Mouse (Mus musculus): Measurements from ENCODE around the gene Cacna2d2. TPM values are rescaled to one million over a fixed set of nuclear protein-coding genes. Genes with fewer than 3 reads are reported as not detected.

Cacna2d2 gene
- polyA plus RNA-seq (2016; fragmentation: Nextera tagmentation; extraction: Ambion mirVana), result 0.87 and 2.9 TPM in 2 replicates

GRCm38 (mm10) chr9:107399491-107399971 lies at the start of gene Cacna2d2:
Cacna2d2 (plus strand) TSS chr9:107399612.
- under 1% methylated on average over 54 of the region's 54 CpGs for WGBS
- Histone ChIP-seq H3K9me3 (no peaks in the 10 kb centered on the region), H3K4me1 (replicated peaks) (peaks cover 46% of the 10 kb centered on the region), H3K27ac (peak within 1 kb of the TSS; percentile 89), H3K4me3 (peak within 1 kb of the TSS; percentile 74), H3K36me3 (no peaks in the 10 kb centered on the region), H3K27me3 (ENCODE audit: insufficient read depth, poor library complexity, severe bottlenecking) (peaks cover 91% of the 10 kb centered on the region)
- peak; percentile 79 for DNase-seq (ENCODE audit: low spot score)

GRCm38 (mm10) chr9:107354826-107355225 lies 44.6 kb upstream of the Cacna2d2 start:
- no peaks in the 10 kb centered on the region for H3K36me3 ChIP-seq
- H3K4me1 ChIP-seq (replicated peaks), result peaks cover 15% of the 10 kb centered on the region
- 86% methylated on average over 1 of the region's 1 CpGs for WGBS
- DNase-seq (ENCODE audit: low spot score), result no peak
- peaks cover 26% of the 10 kb centered on the region for H3K27me3 ChIP-seq (ENCODE audit: insufficient read depth, poor library complexity, severe bottlenecking)
- H3K9me3 ChIP-seq, result no peaks in the 10 kb centered on the region
- no peak overlapping the region for H3K4me3 ChIP-seq
- no peak overlapping the region for H3K27ac ChIP-seq

GRCm38 (mm10) chr9:107355870-107356765 lies 43.3 kb upstream of the Cacna2d2 start:
- peaks cover 16% of the 10 kb centered on the region for H3K4me1 ChIP-seq (replicated peaks)
- WGBS, result 52% methylated on average over 7 of the region's 7 CpGs
- peaks cover 26% of the 10 kb centered on the region for H3K27me3 ChIP-seq (ENCODE audit: insufficient read depth, poor library complexity, severe bottlenecking)
- no peak overlapping the region for H3K4me3 ChIP-seq
- DNase-seq (ENCODE audit: low spot score), result peak; percentile 58
- no peak overlapping the region for H3K27ac ChIP-seq
- H3K9me3 ChIP-seq, result no peaks in the 10 kb centered on the region
- no peaks in the 10 kb centered on the region for H3K36me3 ChIP-seq

- no peaks in the 10 kb centered on the region for H3K36me3 ChIP-seq
- 18% methylated on average over 5 of the region's 5 CpGs for WGBS
- H3K4me3 ChIP-seq, result no peak overlapping the region
- H3K27me3 ChIP-seq (ENCODE audit: insufficient read depth, poor library complexity, severe bottlenecking), result peaks cover 26% of the 10 kb centered on the region
- no peaks in the 10 kb centered on the region for H3K9me3 ChIP-seq
- no peak overlapping the region for H3K27ac ChIP-seq
- peak; percentile 88 for DNase-seq (ENCODE audit: low spot score)
- peaks cover 16% of the 10 kb centered on the region for H3K4me1 ChIP-seq (replicated peaks)
Measured at GRCm38 (mm10) chr9:107357651-107358050, 41.8 kb upstream of the Cacna2d2 start.

- no peak overlapping the region for H3K4me3 ChIP-seq
- H3K27ac ChIP-seq, result no peak overlapping the region; the same call in 1 of the 2 replicates
- 17% methylated on average over 3 of the region's 3 CpGs for WGBS
- H3K9me3 ChIP-seq, result no peaks in the 10 kb centered on the region
- no peak for DNase-seq (ENCODE audit: low spot score)
- H3K36me3 ChIP-seq, result no peaks in the 10 kb centered on the region
- H3K27me3 ChIP-seq (ENCODE audit: insufficient read depth, poor library complexity, severe bottlenecking), result peaks cover 27% of the 10 kb centered on the region
- H3K4me1 ChIP-seq (replicated peaks), result peaks cover 16% of the 10 kb centered on the region
Measured at GRCm38 (mm10) chr9:107360989-107361388, 38.4 kb upstream of the Cacna2d2 start.

- peak; percentile 64 for DNase-seq (ENCODE audit: low spot score)
Measured at GRCm38 (mm10) chr9:107366644-107367043, 32.8 kb upstream of the Cacna2d2 start.

GRCm38 (mm10) chr9:107368302-107368701 lies 31.1 kb upstream of the Cacna2d2 start:
- no peak for DNase-seq (ENCODE audit: low spot score)
- Histone ChIP-seq H3K36me3 (no peaks in the 10 kb centered on the region), H3K4me1 (replicated peaks) (peaks cover 21% of the 10 kb centered on the region), H3K4me3 (no peak overlapping the region), H3K27me3 (ENCODE audit: insufficient read depth, poor library complexity, severe bottlenecking) (peaks cover 69% of the 10 kb centered on the region), H3K27ac (no peak overlapping the region), H3K9me3 (no peaks in the 10 kb centered on the region)
- 88% methylated on average over 1 of the region's 1 CpGs for WGBS

More at GRCm38 (mm10) chr9:107366644-107367043, 32.8 kb upstream of the Cacna2d2 start:
- Histone ChIP-seq H3K9me3 (no peaks in the 10 kb centered on the region), H3K27me3 (ENCODE audit: insufficient read depth, poor library complexity, severe bottlenecking) (peaks cover 57% of the 10 kb centered on the region), H3K36me3 (no peaks in the 10 kb centered on the region), H3K4me1 (replicated peaks) (peaks cover 17% of the 10 kb centered on the region), H3K4me3 (no peak overlapping the region), H3K27ac (no peak overlapping the region)
- WGBS, result 9% methylated on average over 3 of the region's 3 CpGs

GRCm38 (mm10) chr9:107369270-107370105 lies 29.9 kb upstream of the Cacna2d2 start:
- H3K27ac ChIP-seq, result peak overlapping the region; percentile 62; the same call in 1 of the 2 replicates
- no peak overlapping the region for H3K4me3 ChIP-seq
- no peak for DNase-seq (ENCODE audit: low spot score)
- peaks cover 22% of the 10 kb centered on the region for H3K4me1 ChIP-seq (replicated peaks)
- H3K36me3 ChIP-seq, result no peaks in the 10 kb centered on the region
- peaks cover 80% of the 10 kb centered on the region for H3K27me3 ChIP-seq (ENCODE audit: insufficient read depth, poor library complexity, severe bottlenecking)
- no peaks in the 10 kb centered on the region for H3K9me3 ChIP-seq
- WGBS, result 44% methylated on average over 10 of the region's 10 CpGs

GRCm38 (mm10) chr9:107370106-107370463 lies 29.3 kb upstream of the Cacna2d2 start:
- 16% methylated on average over 4 of the region's 4 CpGs for WGBS
- H3K9me3 ChIP-seq, result no peaks in the 10 kb centered on the region
- peaks cover 28% of the 10 kb centered on the region for H3K4me1 ChIP-seq (replicated peaks)
- H3K4me3 ChIP-seq, result no peak overlapping the region
- peaks cover 82% of the 10 kb centered on the region for H3K27me3 ChIP-seq (ENCODE audit: insufficient read depth, poor library complexity, severe bottlenecking)
- H3K36me3 ChIP-seq, result no peaks in the 10 kb centered on the region
- no peak for DNase-seq (ENCODE audit: low spot score)
- H3K27ac ChIP-seq, result 0 out of 2 replicates have a peak overlapping the region, but pooled peaks have one; percentile 62

GRCm38 (mm10) chr9:107372441-107372840 lies 27.0 kb upstream of the Cacna2d2 start:
- Histone ChIP-seq H3K4me3 (no peak overlapping the region), H3K27me3 (ENCODE audit: insufficient read depth, poor library complexity, severe bottlenecking) (peaks cover 89% of the 10 kb centered on the region), H3K9me3 (no peaks in the 10 kb centered on the region), H3K4me1 (replicated peaks) (peaks cover 38% of the 10 kb centered on the region), H3K36me3 (no peaks in the 10 kb centered on the region), H3K27ac (no peak overlapping the region)
- no peak for DNase-seq (ENCODE audit: low spot score)
- 74% methylated on average over 4 of the region's 4 CpGs for WGBS

GRCm38 (mm10) chr9:107374623-107375022 lies 24.8 kb upstream of the Cacna2d2 start:
- H3K36me3 ChIP-seq, result no peaks in the 10 kb centered on the region
- no peak overlapping the region for H3K27ac ChIP-seq
- H3K27me3 ChIP-seq (ENCODE audit: insufficient read depth, poor library complexity, severe bottlenecking), result peaks cover 89% of the 10 kb centered on the region
- no peak overlapping the region for H3K4me3 ChIP-seq
- H3K9me3 ChIP-seq, result no peaks in the 10 kb centered on the region
- DNase-seq (ENCODE audit: low spot score), result no peak
- 6% methylated on average over 8 of the region's 8 CpGs for WGBS
- H3K4me1 ChIP-seq (replicated peaks), result peaks cover 48% of the 10 kb centered on the region

GRCm38 (mm10) chr9:107375451-107375850 lies 24.0 kb upstream of the Cacna2d2 start:
- Histone ChIP-seq H3K9me3 (no peaks in the 10 kb centered on the region), H3K4me3 (0 out of 2 replicates have a peak overlapping the region, but pooled peaks have one; percentile 1), H3K36me3 (no peaks in the 10 kb centered on the region), H3K27ac (no peak overlapping the region), H3K27me3 (ENCODE audit: insufficient read depth, poor library complexity, severe bottlenecking) (peaks cover 92% of the 10 kb centered on the region), H3K4me1 (replicated peaks) (peaks cover 40% of the 10 kb centered on the region)
- WGBS, result 11% methylated on average over 5 of the region's 5 CpGs
- DNase-seq (ENCODE audit: low spot score), result peak; percentile 35

All from hindbrain, embryonic 10.5 days (tissue).